Mouse (Mus musculus): ENCODE results near the gene Lrrc30. TPM values are rescaled to one million over a fixed set of nuclear protein-coding genes. Genes with fewer than 3 reads are reported as not detected.

Lrrc30 gene
- polyA plus RNA-seq, 1 experiment: not detected

GRCm38 (mm10) chr17:67628475-67628874 is 4.0 kb downstream of the Lrrc30 start:
- H3K4me1 ChIP-seq (replicated peaks; ENCODE audit: control insufficient read depth, insufficient read depth, low read length): no peaks in the 10 kb centered on the region
- no peak overlapping the region for H3K27ac ChIP-seq (ENCODE audit: control insufficient read depth, insufficient read depth, low read length)
- DNase-seq: no peak
- TF ChIP-seq CTCF (IDR thresholded peaks at IDR 0.05; ENCODE audit: borderline replicate concordance, control insufficient read depth, extremely low read depth, insufficient read depth, low read length, poor library complexity) (no peak), POLR2A (IDR thresholded peaks at IDR 0.05; ENCODE audit: control insufficient read depth, extremely low read depth, insufficient read depth, low read length, poor library complexity) (no peak)
- no peaks in the 10 kb centered on the region for H3K27me3 ChIP-seq (ENCODE audit: control insufficient read depth, insufficient read depth, low read length)
- H3K4me3 ChIP-seq (ENCODE audit: control insufficient read depth, insufficient read depth, low read length): no peak overlapping the region
- H3K36me3 ChIP-seq (ENCODE audit: control insufficient read depth, insufficient read depth, low read length): no peaks in the 10 kb centered on the region
- 92% methylated on average over 15 of the region's 15 CpGs for WGBS

- WGBS: 59% methylated on average over 5 of the region's 5 CpGs
- DNase-seq: no peak
- H3K4me3 ChIP-seq (ENCODE audit: control insufficient read depth, insufficient read depth, low read length): no peak overlapping the region
- H3K4me1 ChIP-seq (replicated peaks; ENCODE audit: control insufficient read depth, insufficient read depth, low read length): no peaks in the 10 kb centered on the region
- H3K27ac ChIP-seq (ENCODE audit: control insufficient read depth, insufficient read depth, low read length): no peak overlapping the region
- no peaks in the 10 kb centered on the region for H3K36me3 ChIP-seq (ENCODE audit: control insufficient read depth, insufficient read depth, low read length)
- TF ChIP-seq POLR2A (IDR thresholded peaks at IDR 0.05; ENCODE audit: control insufficient read depth, extremely low read depth, insufficient read depth, low read length, poor library complexity): no peak
- TF ChIP-seq CTCF (IDR thresholded peaks at IDR 0.05; ENCODE audit: borderline replicate concordance, control insufficient read depth, extremely low read depth, insufficient read depth, low read length, poor library complexity): no peak
- no peaks in the 10 kb centered on the region for H3K27me3 ChIP-seq (ENCODE audit: control insufficient read depth, insufficient read depth, low read length)
Measured at GRCm38 (mm10) chr17:67625431-67625830, 7.1 kb downstream of the Lrrc30 start.

GRCm38 (mm10) chr17:67619001-67619400 is 13.5 kb downstream of the Lrrc30 start:
- Histone ChIP-seq H3K27me3 (ENCODE audit: control insufficient read depth, insufficient read depth, low read length) (no peaks in the 10 kb centered on the region), H3K36me3 (ENCODE audit: control insufficient read depth, insufficient read depth, low read length) (no peaks in the 10 kb centered on the region), H3K27ac (ENCODE audit: control insufficient read depth, insufficient read depth, low read length) (no peak overlapping the region), H3K4me3 (ENCODE audit: control insufficient read depth, insufficient read depth, low read length) (no peak overlapping the region), H3K4me1 (replicated peaks; ENCODE audit: control insufficient read depth, insufficient read depth, low read length) (no peaks in the 10 kb centered on the region)
- WGBS: 84% methylated on average over 7 of the region's 7 CpGs
- DNase-seq: no peak
- no peak for TF ChIP-seq POLR2A (IDR thresholded peaks at IDR 0.05; ENCODE audit: control insufficient read depth, extremely low read depth, insufficient read depth, low read length, poor library complexity)
- TF ChIP-seq CTCF (IDR thresholded peaks at IDR 0.05; ENCODE audit: borderline replicate concordance, control insufficient read depth, extremely low read depth, insufficient read depth, low read length, poor library complexity): no peak

GRCm38 (mm10) chr17:67614381-67614780 is 18.1 kb downstream of the Lrrc30 start:
- H3K36me3 ChIP-seq (ENCODE audit: control insufficient read depth, insufficient read depth, low read length): no peaks in the 10 kb centered on the region
- 68% methylated on average over 5 of the region's 5 CpGs for whole genome bisulfite sequencing
- TF ChIP-seq CTCF (IDR thresholded peaks at IDR 0.05; ENCODE audit: borderline replicate concordance, control insufficient read depth, extremely low read depth, insufficient read depth, low read length, poor library complexity) (no peak), POLR2A (IDR thresholded peaks at IDR 0.05; ENCODE audit: control insufficient read depth, extremely low read depth, insufficient read depth, low read length, poor library complexity) (no peak)
- no peaks in the 10 kb centered on the region for H3K27me3 ChIP-seq (ENCODE audit: control insufficient read depth, insufficient read depth, low read length)
- no peak overlapping the region for H3K4me3 ChIP-seq (ENCODE audit: control insufficient read depth, insufficient read depth, low read length)
- no peak overlapping the region for H3K27ac ChIP-seq (ENCODE audit: control insufficient read depth, insufficient read depth, low read length)
- DNase-seq: no peak
- H3K4me1 ChIP-seq (replicated peaks; ENCODE audit: control insufficient read depth, insufficient read depth, low read length): no peaks in the 10 kb centered on the region

GRCm38 (mm10) chr17:67612576-67612975 is 19.9 kb downstream of the Lrrc30 start:
- H3K4me3 ChIP-seq (ENCODE audit: control insufficient read depth, insufficient read depth, low read length): no peak overlapping the region
- no peaks in the 10 kb centered on the region for H3K27me3 ChIP-seq (ENCODE audit: control insufficient read depth, insufficient read depth, low read length)
- TF ChIP-seq POLR2A (IDR thresholded peaks at IDR 0.05; ENCODE audit: control insufficient read depth, extremely low read depth, insufficient read depth, low read length, poor library complexity) (no peak), CTCF (IDR thresholded peaks at IDR 0.05; ENCODE audit: borderline replicate concordance, control insufficient read depth, extremely low read depth, insufficient read depth, low read length, poor library complexity) (no peak)
- H3K4me1 ChIP-seq (replicated peaks; ENCODE audit: control insufficient read depth, insufficient read depth, low read length): no peaks in the 10 kb centered on the region
- H3K27ac ChIP-seq (ENCODE audit: control insufficient read depth, insufficient read depth, low read length): no peak overlapping the region
- no peak for DNase-seq
- H3K36me3 ChIP-seq (ENCODE audit: control insufficient read depth, insufficient read depth, low read length): no peaks in the 10 kb centered on the region
- 11% methylated on average over 1 of the region's 1 CpGs for WGBS

GRCm38 (mm10) chr17:67612151-67612550 is 20.4 kb downstream of the Lrrc30 start:
- TF ChIP-seq CTCF (IDR thresholded peaks at IDR 0.05; ENCODE audit: borderline replicate concordance, control insufficient read depth, extremely low read depth, insufficient read depth, low read length, poor library complexity) (no peak), POLR2A (IDR thresholded peaks at IDR 0.05; ENCODE audit: control insufficient read depth, extremely low read depth, insufficient read depth, low read length, poor library complexity) (no peak)
- 88% methylated on average over 3 of the region's 3 CpGs for WGBS
- Histone ChIP-seq H3K4me1 (replicated peaks; ENCODE audit: control insufficient read depth, insufficient read depth, low read length) (no peaks in the 10 kb centered on the region), H3K27ac (ENCODE audit: control insufficient read depth, insufficient read depth, low read length) (no peak overlapping the region), H3K27me3 (ENCODE audit: control insufficient read depth, insufficient read depth, low read length) (no peaks in the 10 kb centered on the region), H3K36me3 (ENCODE audit: control insufficient read depth, insufficient read depth, low read length) (no peaks in the 10 kb centered on the region), H3K4me3 (ENCODE audit: control insufficient read depth, insufficient read depth, low read length) (no peak overlapping the region)
- no peak for DNase-seq

- Histone ChIP-seq H3K27ac (ENCODE audit: control insufficient read depth, insufficient read depth, low read length) (no peak overlapping the region), H3K4me1 (replicated peaks; ENCODE audit: control insufficient read depth, insufficient read depth, low read length) (no peaks in the 10 kb centered on the region), H3K36me3 (ENCODE audit: control insufficient read depth, insufficient read depth, low read length) (no peaks in the 10 kb centered on the region), H3K27me3 (ENCODE audit: control insufficient read depth, insufficient read depth, low read length) (no peaks in the 10 kb centered on the region), H3K4me3 (ENCODE audit: control insufficient read depth, insufficient read depth, low read length) (no peak overlapping the region)
- DNase-seq: no peak
- 83% methylated on average over 4 of the region's 4 CpGs for WGBS
- TF ChIP-seq POLR2A (IDR thresholded peaks at IDR 0.05; ENCODE audit: control insufficient read depth, extremely low read depth, insufficient read depth, low read length, poor library complexity): no peak
- no peak for TF ChIP-seq CTCF (IDR thresholded peaks at IDR 0.05; ENCODE audit: borderline replicate concordance, control insufficient read depth, extremely low read depth, insufficient read depth, low read length, poor library complexity)
Measured at GRCm38 (mm10) chr17:67604446-67604845, 28.1 kb downstream of the Lrrc30 start.
